Mouse (Mus musculus): Measurements from ENCODE around the gene BC049730. TPM values are rescaled to one million over a fixed set of nuclear protein-coding genes. Genes with fewer than 3 reads are reported as not detected.

BC049730 gene
- polyA plus RNA-seq, 1 experiment from 2014 or later = not detected

- 74% methylated on average over 2 of the region's 2 CpGs for WGBS
- no peak overlapping the region for H3K9ac ChIP-seq (replicated peaks; ENCODE audit: low read depth, low read length)
- H3K4me3 ChIP-seq (ENCODE audit: low read depth, low read length) = no peak overlapping the region
- no peak overlapping the region for H3K27ac ChIP-seq (ENCODE audit: low read length)
- no peak overlapping the region for H3K4me2 ChIP-seq (replicated peaks; ENCODE audit: low read depth, low read length)
- no peaks in the 10 kb centered on the region for H3K36me3 ChIP-seq (ENCODE audit: control insufficient read depth, insufficient read depth, low read length)
- no peaks in the 10 kb centered on the region for H3K4me1 ChIP-seq (ENCODE audit: control insufficient read depth, insufficient read depth, low read length)
- no peak for ATAC-seq (ENCODE audit: insufficient number of reproducible peaks, insufficient read depth, low FRiP score, low read depth)
- no peaks in the 10 kb centered on the region for H3K9me3 ChIP-seq (ENCODE audit: control insufficient read depth, low read depth, low read length)
- no peaks in the 10 kb centered on the region for H3K27me3 ChIP-seq (ENCODE audit: control insufficient read depth, insufficient read depth, low read length)
Measured at GRCm38 (mm10) chr7:24751610-24752009, 42.6 kb downstream of the BC049730 start.

- ATAC-seq (ENCODE audit: insufficient number of reproducible peaks, insufficient read depth, low FRiP score, low read depth) = no peak
- no peaks in the 10 kb centered on the region for H3K27me3 ChIP-seq (ENCODE audit: control insufficient read depth, insufficient read depth, low read length)
- no peaks in the 10 kb centered on the region for H3K36me3 ChIP-seq (ENCODE audit: control insufficient read depth, insufficient read depth, low read length)
- H3K4me2 ChIP-seq (replicated peaks; ENCODE audit: low read depth, low read length) = no peak overlapping the region
- 74% methylated on average over 5 of the region's 5 CpGs for WGBS
- no peak overlapping the region for H3K4me3 ChIP-seq (ENCODE audit: low read depth, low read length)
- H3K9ac ChIP-seq (replicated peaks; ENCODE audit: low read depth, low read length) = no peak overlapping the region
- no peaks in the 10 kb centered on the region for H3K4me1 ChIP-seq (ENCODE audit: control insufficient read depth, insufficient read depth, low read length)
- H3K9me3 ChIP-seq (ENCODE audit: control insufficient read depth, low read depth, low read length) = no peaks in the 10 kb centered on the region
- H3K27ac ChIP-seq (ENCODE audit: low read length) = no peak overlapping the region
Measured at GRCm38 (mm10) chr7:24753476-24753875, 44.4 kb downstream of the BC049730 start.

GRCm38 (mm10) chr7:24758520-24758919 is 49.5 kb downstream of the BC049730 start:
- WGBS = 92% methylated on average over 1 of the region's 1 CpGs

GRCm38 (mm10) chr7:24760211-24760610 is 51.2 kb downstream of the BC049730 start, which contains the start of gene Cd177:
Cd177 (minus strand) TSS chr7:24760311.
- no peaks in the 10 kb centered on the region for H3K27me3 ChIP-seq (ENCODE audit: control insufficient read depth, insufficient read depth, low read length)
- no peak for ATAC-seq (ENCODE audit: insufficient number of reproducible peaks, insufficient read depth, low FRiP score, low read depth)
- no peaks in the 10 kb centered on the region for H3K36me3 ChIP-seq (ENCODE audit: control insufficient read depth, insufficient read depth, low read length)
- no peak within 1 kb of the TSS for H3K27ac ChIP-seq (ENCODE audit: low read length)
- no peaks in the 10 kb centered on the region for H3K9me3 ChIP-seq (ENCODE audit: control insufficient read depth, low read depth, low read length)
- H3K4me1 ChIP-seq (ENCODE audit: control insufficient read depth, insufficient read depth, low read length) = no peaks in the 10 kb centered on the region
- H3K4me3 ChIP-seq (ENCODE audit: low read depth, low read length) = no peak within 1 kb of the TSS
- H3K9ac ChIP-seq (replicated peaks; ENCODE audit: low read depth, low read length) = no peak within 1 kb of the TSS
- H3K4me2 ChIP-seq (replicated peaks; ENCODE audit: low read depth, low read length) = no peak within 1 kb of the TSS
- WGBS = 58% methylated on average over 6 of the region's 6 CpGs

More at GRCm38 (mm10) chr7:24758520-24758919, 49.5 kb downstream of the BC049730 start:
- Histone ChIP-seq H3K27me3 (ENCODE audit: control insufficient read depth, insufficient read depth, low read length) (no peaks in the 10 kb centered on the region), H3K36me3 (ENCODE audit: control insufficient read depth, insufficient read depth, low read length) (no peaks in the 10 kb centered on the region), H3K9ac (replicated peaks; ENCODE audit: low read depth, low read length) (no peak overlapping the region), H3K4me3 (ENCODE audit: low read depth, low read length) (no peak overlapping the region), H3K9me3 (ENCODE audit: control insufficient read depth, low read depth, low read length) (no peaks in the 10 kb centered on the region), H3K27ac (ENCODE audit: low read length) (no peak overlapping the region), H3K4me2 (replicated peaks; ENCODE audit: low read depth, low read length) (no peak overlapping the region), H3K4me1 (ENCODE audit: control insufficient read depth, insufficient read depth, low read length) (no peaks in the 10 kb centered on the region)
- no peak for ATAC-seq (ENCODE audit: insufficient number of reproducible peaks, insufficient read depth, low FRiP score, low read depth)

GRCm38 (mm10) chr7:24761161-24761560 is 52.1 kb downstream of the BC049730 start:
- no peaks in the 10 kb centered on the region for H3K9me3 ChIP-seq (ENCODE audit: control insufficient read depth, low read depth, low read length)
- no peaks in the 10 kb centered on the region for H3K4me1 ChIP-seq (ENCODE audit: control insufficient read depth, insufficient read depth, low read length)
- H3K27me3 ChIP-seq (ENCODE audit: control insufficient read depth, insufficient read depth, low read length) = no peaks in the 10 kb centered on the region
- no peak for ATAC-seq (ENCODE audit: insufficient number of reproducible peaks, insufficient read depth, low FRiP score, low read depth)
- WGBS = 66% methylated on average over 6 of the region's 6 CpGs
- H3K27ac ChIP-seq (ENCODE audit: low read length) = no peak overlapping the region
- H3K4me3 ChIP-seq (ENCODE audit: low read depth, low read length) = no peak overlapping the region
- no peak overlapping the region for H3K4me2 ChIP-seq (replicated peaks; ENCODE audit: low read depth, low read length)
- no peaks in the 10 kb centered on the region for H3K36me3 ChIP-seq (ENCODE audit: control insufficient read depth, insufficient read depth, low read length)
- no peak overlapping the region for H3K9ac ChIP-seq (replicated peaks; ENCODE audit: low read depth, low read length)

- H3K4me2 ChIP-seq (replicated peaks; ENCODE audit: low read depth, low read length) = no peak overlapping the region
- H3K27me3 ChIP-seq (ENCODE audit: control insufficient read depth, insufficient read depth, low read length) = no peaks in the 10 kb centered on the region
- H3K27ac ChIP-seq (ENCODE audit: low read length) = no peak overlapping the region
- H3K9ac ChIP-seq (replicated peaks; ENCODE audit: low read depth, low read length) = no peak overlapping the region
- no peak for ATAC-seq (ENCODE audit: insufficient number of reproducible peaks, insufficient read depth, low FRiP score, low read depth)
- no peaks in the 10 kb centered on the region for H3K9me3 ChIP-seq (ENCODE audit: control insufficient read depth, low read depth, low read length)
- no peaks in the 10 kb centered on the region for H3K4me1 ChIP-seq (ENCODE audit: control insufficient read depth, insufficient read depth, low read length)
- H3K36me3 ChIP-seq (ENCODE audit: control insufficient read depth, insufficient read depth, low read length) = no peaks in the 10 kb centered on the region
- WGBS = 69% methylated on average over 8 of the region's 8 CpGs
- H3K4me3 ChIP-seq (ENCODE audit: low read depth, low read length) = no peak overlapping the region
Measured at GRCm38 (mm10) chr7:24762574-24762973, 53.5 kb downstream of the BC049730 start.

Other genes starting within 250 kb of the BC049730 start
- gene Plaur, start 246.8 kb upstream of the BC049730 start, polyA plus RNA-seq (2014; fragmentation: Nextera tagmentation; extraction: Ambion mirVana) = 12.6 and 14.7 TPM in 2 replicates
- gene Cadm4, start 227.2 kb upstream of the BC049730 start, polyA plus RNA-seq (2014; fragmentation: Nextera tagmentation; extraction: Ambion mirVana) = 1.4 and 1.5 TPM in 2 replicates
- 28.5 and 30.9 TPM in 2 replicates for gene Zfp428, start 202.2 kb upstream of the BC049730 start, polyA plus RNA-seq (2014; fragmentation: Nextera tagmentation; extraction: Ambion mirVana)
- gene AC161166.1, start 196.8 kb upstream of the BC049730 start, polyA plus RNA-seq (2014; fragmentation: Nextera tagmentation; extraction: Ambion mirVana) = 0.21 and 0.29 TPM in 2 replicates
- 8.9 and 9.0 TPM in 2 replicates for gene Irgq, start 178.6 kb upstream of the BC049730 start, polyA plus RNA-seq (2014; fragmentation: Nextera tagmentation; extraction: Ambion mirVana)
- gene Pinlyp, start 163.1 kb upstream of the BC049730 start, polyA plus RNA-seq (2014; fragmentation: Nextera tagmentation; extraction: Ambion mirVana) = 0.73 and 1.3 TPM in 2 replicates
- 93.0 and 110 TPM in 2 replicates for gene Xrcc1, start 163.0 kb upstream of the BC049730 start, polyA plus RNA-seq (2014; fragmentation: Nextera tagmentation; extraction: Ambion mirVana)
- gene Ethe1, start 121.7 kb upstream of the BC049730 start, polyA plus RNA-seq (2014; fragmentation: Nextera tagmentation; extraction: Ambion mirVana) = 36.6 and 40.1 TPM in 2 replicates
- gene Zfp575, start 121.6 kb upstream of the BC049730 start, polyA plus RNA-seq (2014; fragmentation: Nextera tagmentation; extraction: Ambion mirVana) = 3.5 and 4.0 TPM in 2 replicates
- 0.64 and 1.1 TPM in 2 replicates for gene Phldb3, start 98.5 kb upstream of the BC049730 start, polyA plus RNA-seq (2014; fragmentation: Nextera tagmentation; extraction: Ambion mirVana)
- gene Lypd3, start 72.7 kb upstream of the BC049730 start, polyA plus RNA-seq (2014; fragmentation: Nextera tagmentation; extraction: Ambion mirVana) = 9.8 and 13.7 TPM in 2 replicates
- not detected in 2 replicates for gene Tex101, start 32.6 kb upstream of the BC049730 start, polyA plus RNA-seq (2014; fragmentation: Nextera tagmentation; extraction: Ambion mirVana)
- not detected in 2 replicates for gene Gm4763, start 17.7 kb downstream of the BC049730 start, polyA plus RNA-seq (2014; fragmentation: Nextera tagmentation; extraction: Ambion mirVana)
- gene Cd177, start 51.1 kb downstream of the BC049730 start, polyA plus RNA-seq (2014; fragmentation: Nextera tagmentation; extraction: Ambion mirVana) = 0.67 and 1.3 TPM in 2 replicates
- not detected in 2 replicates for gene Ceacam10, start 68.0 kb downstream of the BC049730 start, polyA plus RNA-seq (2014; fragmentation: Nextera tagmentation; extraction: Ambion mirVana)
- gene Gm9844, start 153.0 kb downstream of the BC049730 start, polyA plus RNA-seq (2014; fragmentation: Nextera tagmentation; extraction: Ambion mirVana) = 15.6 and 16.7 TPM in 2 replicates
- not detected in 2 replicates for gene Lypd4, start 160.7 kb downstream of the BC049730 start, polyA plus RNA-seq (2014; fragmentation: Nextera tagmentation; extraction: Ambion mirVana)
- gene Dmrtc2, start 160.8 kb downstream of the BC049730 start, polyA plus RNA-seq (2014; fragmentation: Nextera tagmentation; extraction: Ambion mirVana) = not detected in 2 replicates
- gene Rps19, start 175.1 kb downstream of the BC049730 start, polyA plus RNA-seq (2014; fragmentation: Nextera tagmentation; extraction: Ambion mirVana) = 3,189 and 3,445 TPM in 2 replicates
- gene Cd79a, start 188.1 kb downstream of the BC049730 start, polyA plus RNA-seq (2014; fragmentation: Nextera tagmentation; extraction: Ambion mirVana) = 0.33 TPM in 1 of 2 replicates, not detected in the other
- 88.8 and 89.9 TPM in 2 replicates for gene Arhgef1, start 193.7 kb downstream of the BC049730 start, polyA plus RNA-seq (2014; fragmentation: Nextera tagmentation; extraction: Ambion mirVana)
- not detected in 2 replicates for gene Gm4881, start 235.3 kb downstream of the BC049730 start, polyA plus RNA-seq (2014; fragmentation: Nextera tagmentation; extraction: Ambion mirVana)